Mouse (Mus musculus) effector memory CD4-positive, alpha-beta T cell, adult 7 months (primary cell): Measurements from ENCODE around the gene Gm3147. TPM values are rescaled to one million over a fixed set of nuclear protein-coding genes. Genes with fewer than 3 reads are reported as not detected.

Experiments used
- polyA plus RNA-seq: library from polyadenylated mRNA; unstranded; fragments of 100-300 nt; shearing (Covaris generic); gene quantifications from one replicate; pipeline ENCODE4 v1.2.1, GENCODE M21; 2017

Gm3147 gene
- not detected for polyA plus RNA-seq

DNA sequence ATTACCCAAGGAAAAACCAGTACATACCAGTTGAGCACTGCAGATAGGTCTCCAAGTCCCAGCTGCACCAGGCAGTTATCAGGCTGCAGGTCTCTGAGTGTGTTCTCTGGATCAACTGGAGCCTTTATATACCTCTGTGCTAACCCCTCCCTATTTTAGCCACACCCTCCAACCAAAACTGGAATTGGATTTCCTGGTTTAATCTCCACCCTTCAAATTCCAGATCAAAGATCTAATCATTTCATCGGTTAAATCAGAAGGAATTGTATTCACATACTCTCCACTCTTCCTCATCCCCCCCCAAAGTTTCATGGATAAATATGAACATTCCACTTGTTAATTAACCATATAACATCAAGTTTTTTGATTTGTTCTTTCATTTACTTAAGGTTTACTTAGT lies at the start of gene Gm3147:
Gene Gm3147 (minus strand): TSS at position 101 of the 400 bp plus-strand sequence.

GRCm38 (mm10) chr5:94648082-94648481 lies 31.9 kb upstream of the Gm3147 start, which contains the start of gene Gm6205:
TSS of gene Gm6205 (plus strand) at chr5:94648382.

DNA sequence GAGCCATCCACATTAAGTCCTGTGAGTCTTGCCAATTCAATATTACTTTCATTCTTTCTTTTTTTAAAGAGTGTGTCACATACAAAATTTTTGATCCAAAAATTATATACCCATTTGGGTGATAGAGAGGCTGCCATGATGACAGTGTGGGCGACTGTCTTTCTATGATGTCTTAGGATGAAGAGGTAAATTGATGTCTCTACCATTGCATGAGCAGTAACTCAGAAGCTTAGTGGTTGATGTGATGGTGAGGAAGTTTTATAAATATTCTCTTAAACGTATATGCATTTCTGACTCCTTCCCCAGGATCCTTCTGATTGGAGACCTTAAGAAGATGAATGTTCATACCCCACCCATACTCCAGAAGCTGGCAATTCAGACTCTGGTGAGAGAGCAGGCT lies 7.5 kb upstream of the Gm3147 start, which contains the start of gene Gm6509:
Gene Gm6509 (plus strand): TSS at position 301 of the 400 bp plus-strand sequence.

Other genes with a start within 250 kb of the Gm3147 start
- gene Gm7682, start 170.6 kb downstream of the Gm3147 start, polyA plus RNA-seq: 0.62 TPM
- gene Gm3139, start 90.1 kb downstream of the Gm3147 start, polyA plus RNA-seq: 1.8 TPM
- gene Gm6509, start 7.6 kb upstream of the Gm3147 start, polyA plus RNA-seq: 0.85 TPM
- 1.2 TPM for gene Gm6205, start 32.0 kb upstream of the Gm3147 start, polyA plus RNA-seq
- 2.4 TPM for gene Gm3183, start 249.1 kb upstream of the Gm3147 start, polyA plus RNA-seq